Mouse (Mus musculus) forebrain, embryonic 14.5 days (tissue): ENCODE measurements around the gene Lsamp. TPM values are rescaled to one million over a fixed set of nuclear protein-coding genes. Genes with fewer than 3 reads are reported as not detected.

Source experiments
- ATAC-seq: fragments of 200-750 bp; cut with Nextera tagmentation; 2 replicates; pipeline ENCODE4 v1.8.0; 2017; ENCODE audit warnings: mild to moderate bottlenecking, moderate library complexity
- DNase-seq: peaks from one replicate; pipeline ENCODE4 v3.0.0-alpha.2; 2015; ENCODE audit warnings: low spot score
- H3K27ac ChIP-seq: fragments of 300-500 bp; sonication (generic); 2 replicates; pipeline ENCODE4 v1.5.1; 2014; ENCODE audit warnings: low read depth, mild to moderate bottlenecking, control low read depth, low read length, moderate library complexity
- H3K27me3 ChIP-seq: fragments of 300-500 bp; sonication (generic); replicated peaks from 2 replicates; pipeline ENCODE4 v1.6.1; 2014; ENCODE audit warnings: low read length, control low read depth, mixed read lengths; ENCODE audit not compliant: control insufficient read depth, insufficient read depth
- H3K36me3 ChIP-seq: fragments of 300-500 bp; sonication (generic); 2 replicates; pipeline ENCODE4 v1.6.1; 2014; ENCODE audit warnings: low read length, control low read depth; ENCODE audit not compliant: control insufficient read depth, insufficient read depth
- H3K4me1 ChIP-seq: fragments of 300-500 bp; sonication (generic); 2 replicates; pipeline ENCODE4 v1.6.1; 2014; ENCODE audit warnings: antibody characterized with exemption, low read length, control low read depth; ENCODE audit not compliant: control insufficient read depth, insufficient read depth
- H3K4me2 ChIP-seq: fragments of 300-500 bp; sonication (generic); 2 replicates; pipeline ENCODE4 v1.6.1; 2014; ENCODE audit warnings: mild to moderate bottlenecking, control low read depth, low read length
- H3K4me3 ChIP-seq: fragments of 300-500 bp; sonication (generic); 2 replicates; pipeline ENCODE4 v1.5.1; 2014; ENCODE audit warnings: low read depth, low read length, control low read depth
- H3K9ac ChIP-seq: fragments of 300-500 bp; sonication (generic); 2 replicates; pipeline ENCODE4 v1.6.1; 2014; ENCODE audit warnings: mild to moderate bottlenecking, low read length, control low read depth, moderate library complexity
- H3K9me3 ChIP-seq: fragments of 300-500 bp; sonication (generic); replicated peaks from 2 replicates; pipeline ENCODE4 v1.6.1; 2016; ENCODE audit warnings: low read length, control low read depth, mixed read lengths; ENCODE audit not compliant: control insufficient read depth
- WGBS: fragments of 180-500 bp; shearing (Covaris S2); extraction: QIAGEN DNeasy Blood & Tissue Kit; methylation state at CpG from one replicate; pipeline ENCODE4 v1.1.7; 2014; 5-methylcytosine and 5-hydroxymethylcytosine counted together
- polyA plus RNA-seq: library from polyadenylated mRNA; unstranded; fragments of >200 nt; fragmentation: Nextera tagmentation; extraction: Ambion mirVana; gene quantifications from 2 replicates; pipeline ENCODE4 v1.2.1, GENCODE M21; 2014

Lsamp gene
- polyA plus RNA-seq, 1 experiment from 2014 or later = 19.0 TPM

GRCm38 (mm10) chr16:40194401-40194800 is 210.2 kb downstream of the Lsamp start:
- H3K4me3 ChIP-seq = no peak overlapping the region
- DNase-seq (peak; percentile 33), ATAC-seq (no peak)
- H3K4me2 ChIP-seq = no peak overlapping the region
- 46% methylated on average over 3 of the region's 3 CpGs for WGBS
- H3K27me3 ChIP-seq = no peaks in the 10 kb centered on the region
- no peaks in the 10 kb centered on the region for H3K36me3 ChIP-seq
- no peak overlapping the region for H3K9ac ChIP-seq
- H3K9me3 ChIP-seq = no peaks in the 10 kb centered on the region
- no peak overlapping the region for H3K27ac ChIP-seq
- no peaks in the 10 kb centered on the region for H3K4me1 ChIP-seq

GRCm38 (mm10) chr16:40194839-40195238 is 210.7 kb downstream of the Lsamp start:
- WGBS = 88% methylated on average over 2 of the region's 2 CpGs
- H3K27ac ChIP-seq = no peak overlapping the region
- H3K9me3 ChIP-seq = no peaks in the 10 kb centered on the region
- no peak overlapping the region for H3K4me2 ChIP-seq
- no peaks in the 10 kb centered on the region for H3K36me3 ChIP-seq
- no peaks in the 10 kb centered on the region for H3K27me3 ChIP-seq
- no peak overlapping the region for H3K9ac ChIP-seq
- DNase-seq = peak; percentile 12
- no peak overlapping the region for H3K4me3 ChIP-seq
- no peak for ATAC-seq
- no peaks in the 10 kb centered on the region for H3K4me1 ChIP-seq

- ATAC-seq (peak; percentile 94), DNase-seq (peak; percentile 75)
- Histone ChIP-seq H3K27me3 (no peaks in the 10 kb centered on the region), H3K36me3 (no peaks in the 10 kb centered on the region), H3K27ac (no peak overlapping the region), H3K9me3 (no peaks in the 10 kb centered on the region), H3K4me2 (no peak overlapping the region), H3K4me1 (peaks cover 2% of the 10 kb centered on the region; the same call in 1 of the 2 replicates), H3K4me3 (no peak overlapping the region), H3K9ac (no peak overlapping the region)
- 65% methylated on average over 5 of the region's 5 CpGs for WGBS
These were observed 244.5 kb downstream of the Lsamp start for GRCm38 (mm10) chr16:40228627-40229026.

- ATAC-seq (peak; percentile 28; the same call in 1 of the 2 replicates), DNase-seq (peak; percentile 52)
- peak overlapping the region; percentile 27; the same call in 1 of the 2 replicates for H3K27ac ChIP-seq
- H3K9me3 ChIP-seq = no peaks in the 10 kb centered on the region
- 39% methylated on average over 2 of the region's 2 CpGs for WGBS
- H3K4me2 ChIP-seq = no peak overlapping the region
- no peaks in the 10 kb centered on the region for H3K36me3 ChIP-seq
- H3K9ac ChIP-seq = no peak overlapping the region
- no peak overlapping the region for H3K4me3 ChIP-seq
- no peaks in the 10 kb centered on the region for H3K27me3 ChIP-seq
- peaks cover 2% of the 10 kb centered on the region; the same call in 1 of the 2 replicates for H3K4me1 ChIP-seq
These were observed 248.9 kb downstream of the Lsamp start for GRCm38 (mm10) chr16:40233066-40233465.

- Histone ChIP-seq H3K27ac (no peak overlapping the region), H3K9me3 (no peaks in the 10 kb centered on the region), H3K4me1 (peaks cover 2% of the 10 kb centered on the region; the same call in 1 of the 2 replicates), H3K4me2 (no peak overlapping the region), H3K27me3 (no peaks in the 10 kb centered on the region), H3K36me3 (no peaks in the 10 kb centered on the region), H3K4me3 (no peak overlapping the region), H3K9ac (no peak overlapping the region)
- ATAC-seq (no peak), DNase-seq (no peak)
- 69% methylated on average over 13 of the region's 13 CpGs for WGBS
These were observed 250.2 kb downstream of the Lsamp start for GRCm38 (mm10) chr16:40234151-40234895.

- Histone ChIP-seq H3K4me3 (no peak overlapping the region), H3K36me3 (no peaks in the 10 kb centered on the region), H3K9ac (no peak overlapping the region), H3K9me3 (no peaks in the 10 kb centered on the region), H3K27ac (no peak overlapping the region), H3K4me1 (no peaks in the 10 kb centered on the region), H3K4me2 (no peak overlapping the region), H3K27me3 (no peaks in the 10 kb centered on the region)
- ATAC-seq (no peak), DNase-seq (peak; percentile 14)
- 89% methylated on average over 3 of the region's 3 CpGs for WGBS
These were observed 287.7 kb downstream of the Lsamp start for GRCm38 (mm10) chr16:40271859-40272258.

GRCm38 (mm10) chr16:40290132-40290531 is 306.0 kb downstream of the Lsamp start:
- Histone ChIP-seq H3K27ac (no peak overlapping the region), H3K4me1 (no peaks in the 10 kb centered on the region), H3K9ac (no peak overlapping the region), H3K4me3 (no peak overlapping the region), H3K27me3 (no peaks in the 10 kb centered on the region), H3K4me2 (no peak overlapping the region), H3K36me3 (no peaks in the 10 kb centered on the region), H3K9me3 (no peaks in the 10 kb centered on the region)
- DNase-seq = no peak
- WGBS = 46% methylated on average over 4 of the region's 4 CpGs
- no peak for ATAC-seq

GRCm38 (mm10) chr16:40294296-40294882 is 310.2 kb downstream of the Lsamp start:
- Histone ChIP-seq H3K27ac (no peak overlapping the region), H3K4me3 (no peak overlapping the region), H3K4me2 (no peak overlapping the region), H3K27me3 (no peaks in the 10 kb centered on the region), H3K9ac (no peak overlapping the region), H3K4me1 (no peaks in the 10 kb centered on the region), H3K9me3 (no peaks in the 10 kb centered on the region), H3K36me3 (no peaks in the 10 kb centered on the region)
- WGBS = 63% methylated on average over 4 of the region's 4 CpGs
- DNase-seq = peak; percentile 13
- no peak for ATAC-seq

GRCm38 (mm10) chr16:40295240-40295639 is 311.1 kb downstream of the Lsamp start:
- Histone ChIP-seq H3K9ac (no peak overlapping the region), H3K4me3 (no peak overlapping the region), H3K4me1 (no peaks in the 10 kb centered on the region), H3K27me3 (no peaks in the 10 kb centered on the region), H3K27ac (no peak overlapping the region), H3K4me2 (no peak overlapping the region), H3K36me3 (no peaks in the 10 kb centered on the region), H3K9me3 (no peaks in the 10 kb centered on the region)
- 79% methylated on average over 7 of the region's 7 CpGs for WGBS
- ATAC-seq (no peak), DNase-seq (peak; percentile 35)
